Mouse (Mus musculus) MEL (cell line): Measurements from ENCODE around the gene Best3.

Experiments used
- CHD2 ChIP-seq: IDR thresholded peaks from 2 replicates; pipeline ENCODE4 v1.6.1; 2011; ENCODE audit warnings: low read length, improper control_type of control experiment
- CTCF ChIP-seq, 3 experiments: IDR thresholded peaks in 2 of 3; conservative IDR thresholded peaks in 1 of 3; 2 replicates each; pipeline ENCODE4 v1.5.1; 2011 to 2012; ENCODE audit warnings: low read length in 3 of 3, low read depth in 2 of 3, mild to moderate bottlenecking in 2 of 3, improper control_type of control experiment in 1 of 3, inconsistent platforms in 1 of 3, mixed read lengths in 1 of 3, moderate library complexity in 1 of 3; ENCODE audit not compliant: control insufficient read depth in 1 of 3, insufficient read depth in 1 of 3, poor library complexity in 1 of 3, severe bottlenecking in 1 of 3
- ELF1 ChIP-seq: IDR thresholded peaks from 2 replicates; pipeline ENCODE4 v1.6.1; 2014; ENCODE audit warnings: low read depth, mild to moderate bottlenecking, inconsistent platforms, low read length, improper control_type of control experiment, moderate library complexity
- EP300 ChIP-seq, 2 experiments: IDR thresholded peaks; 2 replicates each; pipeline ENCODE4 v1.6.1; 2011; ENCODE audit warnings: improper control_type of control experiment in 2 of 2, low read length in 2 of 2, low read depth in 1 of 2, mild to moderate bottlenecking in 1 of 2
- MAX ChIP-seq: IDR thresholded peaks from 2 replicates; pipeline ENCODE4 v1.6.1; 2011; ENCODE audit warnings: low read length, improper control_type of control experiment
- MYB ChIP-seq: IDR thresholded peaks from 2 replicates; pipeline ENCODE4 v1.6.1; 2011; ENCODE audit warnings: mild to moderate bottlenecking, low read depth, low read length, improper control_type of control experiment
- POLR2A ChIP-seq, 2 experiments: IDR thresholded peaks; 2 replicates each; pipeline ENCODE4 v1.6.1; 2011 to 2012; ENCODE audit warnings: low read length in 2 of 2, mild to moderate bottlenecking in 2 of 2, control low read depth in 1 of 2, improper control_type of control experiment in 1 of 2, low read depth in 1 of 2, moderate library complexity in 1 of 2; ENCODE audit not compliant: control insufficient read depth in 1 of 2, insufficient read depth in 1 of 2, poor library complexity in 1 of 2
- USF1 ChIP-seq: IDR thresholded peaks from 2 replicates; pipeline ENCODE4 v1.6.1; 2014; ENCODE audit warnings: low read depth, mild to moderate bottlenecking, inconsistent platforms, low read length, improper control_type of control experiment, moderate library complexity
- ZC3H11A ChIP-seq: IDR thresholded peaks from 2 replicates; pipeline ENCODE4 v1.6.1; 2012; ENCODE audit warnings: low read depth, mild to moderate bottlenecking, inconsistent platforms, low read length, improper control_type of control experiment
- ZNF384 ChIP-seq: IDR thresholded peaks from 2 replicates; pipeline ENCODE4 v1.6.1; 2012; ENCODE audit warnings: low read depth, mild to moderate bottlenecking, inconsistent platforms, low read length, improper control_type of control experiment

GRCm38 (mm10) chr10:117023693-117024092 lies 37.6 kb downstream of the Best3 start:
- TF ChIP-seq ZC3H11A (no peak), ZNF384 (no peak), ELF1 (no peak), POLR2A (IDR thresholded peaks at IDR 0.05; ENCODE audit: control insufficient read depth in 1 of 2, insufficient read depth in 1 of 2, low read depth in 1 of 2, low read length in 2 of 2, poor library complexity in 1 of 2) (no peak), CTCF (IDR thresholded peaks at IDR 0.05 in 2 of 3, conservative IDR thresholded peaks at IDR 0.05 in 1 of 3; ENCODE audit: control insufficient read depth in 1 of 3, insufficient read depth in 1 of 3, low read depth in 2 of 3, low read length in 3 of 3, poor library complexity in 1 of 3, severe bottlenecking in 1 of 3) (no peak), EP300 (IDR thresholded peaks at IDR 0.05; ENCODE audit: low read depth in 1 of 2, low read length in 2 of 2) (no peak), CHD2 (no peak), MAX (no peak), MYB (no peak), USF1 (no peak)
